Mouse (Mus musculus) cortical plate, adult 2 months (tissue): ENCODE data around the gene Dnajb6. TPM values are rescaled to one million over a fixed set of nuclear protein-coding genes. Genes with fewer than 3 reads are reported as not detected.
"Not testable (repeated sequence)": the region's sequence is repeated elsewhere in the genome, so short reads cannot be mapped to it uniquely, and the experiment has no call there.

Experiments
- H3K27ac ChIP-seq: fragments of 200-500 bp; 2 replicates; pipeline ENCODE4 v1.5.1; 2012; ENCODE audit warnings: low read length, control low read depth, inconsistent platforms; ENCODE audit not compliant: insufficient read depth
- H3K4me1 ChIP-seq: fragments of 200-500 bp; 2 replicates; pipeline ENCODE4 v1.6.1; 2011; ENCODE audit warnings: low read length; ENCODE audit not compliant: control insufficient read depth, insufficient read depth
- H3K4me3 ChIP-seq: fragments of 200-500 bp; 2 replicates; pipeline ENCODE4 v1.5.1; 2011; ENCODE audit warnings: mild to moderate bottlenecking, low read length, control low read depth; ENCODE audit not compliant: insufficient read depth
- CTCF ChIP-seq: fragments of 200-500 bp; IDR thresholded peaks from 2 replicates; pipeline ENCODE4 v1.5.1; 2011; ENCODE audit warnings: mild to moderate bottlenecking, control low read depth, low read length; ENCODE audit not compliant: insufficient read depth; ENCODE audit errors: extremely low read depth
- POLR2A ChIP-seq: fragments of 200-500 bp; IDR thresholded peaks from 2 replicates; pipeline ENCODE4 v1.6.1; 2011; ENCODE audit warnings: mild to moderate bottlenecking, low read length, control low read depth; ENCODE audit not compliant: insufficient read depth; ENCODE audit errors: extremely low read depth
- polyA plus RNA-seq: library from polyadenylated mRNA; depleted of rRNA; stranded (reverse); fragments of >200 nt; gene quantifications from 2 replicates; pipeline ENCODE4 v1.2.3, GENCODE M21; 2012

Gene Dnajb6
- polyA plus RNA-seq, 1 experiment = 182 TPM

DNA sequence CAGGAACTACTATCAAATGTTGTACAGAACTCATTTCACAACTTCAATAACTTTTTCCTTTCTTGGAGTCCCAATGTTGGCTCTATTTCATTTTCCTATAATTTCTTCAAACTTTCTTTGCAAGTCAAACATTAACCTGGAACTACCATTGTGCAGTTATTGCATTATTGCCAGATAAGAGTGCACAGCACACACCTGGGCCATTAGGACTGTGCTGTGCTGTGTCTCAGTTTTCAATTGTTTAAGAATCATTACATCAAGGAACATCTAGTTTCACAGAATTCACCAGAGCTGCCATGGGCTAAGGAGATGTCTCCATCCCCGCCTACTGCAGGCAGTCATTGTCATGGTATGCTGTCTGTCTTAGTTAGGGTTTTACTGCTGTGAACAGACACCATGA is 73.5 kb downstream of the Dnajb6 start:
- TF ChIP-seq POLR2A (no peak), CTCF (no peak)
- H3K27ac ChIP-seq = no peak overlapping the region
- H3K4me3 ChIP-seq = no peak overlapping the region
- H3K4me1 ChIP-seq = no peaks in the 10 kb centered on the region

DNA sequence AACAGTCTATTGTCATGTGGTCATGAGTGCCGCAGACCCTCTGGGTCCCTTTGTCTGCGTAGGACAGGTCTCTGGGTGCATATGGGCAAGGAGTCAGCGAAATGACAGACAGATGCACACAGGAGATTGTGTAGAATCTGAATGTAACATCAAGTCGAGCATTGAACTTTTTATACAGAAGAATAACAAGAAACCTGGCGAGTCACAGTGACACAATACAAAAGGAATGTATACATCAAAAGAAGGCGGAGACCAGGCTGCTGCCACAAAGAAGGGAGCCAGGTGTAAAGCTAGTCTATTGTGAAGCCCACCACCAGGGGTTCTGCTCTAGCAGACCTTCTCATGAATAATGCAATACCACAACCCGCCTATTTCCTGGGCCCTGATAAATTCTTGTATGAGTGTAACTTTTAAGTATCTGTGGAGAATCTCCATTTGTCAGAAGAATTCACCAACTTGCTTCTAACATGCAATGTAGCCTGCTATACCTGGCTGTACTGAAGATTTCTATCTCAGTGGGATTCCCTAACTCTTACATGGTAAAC is 76.0 kb downstream of the Dnajb6 start:
- H3K27ac ChIP-seq, H3K4me3 ChIP-seq: not testable (repeated sequence)

DNA sequence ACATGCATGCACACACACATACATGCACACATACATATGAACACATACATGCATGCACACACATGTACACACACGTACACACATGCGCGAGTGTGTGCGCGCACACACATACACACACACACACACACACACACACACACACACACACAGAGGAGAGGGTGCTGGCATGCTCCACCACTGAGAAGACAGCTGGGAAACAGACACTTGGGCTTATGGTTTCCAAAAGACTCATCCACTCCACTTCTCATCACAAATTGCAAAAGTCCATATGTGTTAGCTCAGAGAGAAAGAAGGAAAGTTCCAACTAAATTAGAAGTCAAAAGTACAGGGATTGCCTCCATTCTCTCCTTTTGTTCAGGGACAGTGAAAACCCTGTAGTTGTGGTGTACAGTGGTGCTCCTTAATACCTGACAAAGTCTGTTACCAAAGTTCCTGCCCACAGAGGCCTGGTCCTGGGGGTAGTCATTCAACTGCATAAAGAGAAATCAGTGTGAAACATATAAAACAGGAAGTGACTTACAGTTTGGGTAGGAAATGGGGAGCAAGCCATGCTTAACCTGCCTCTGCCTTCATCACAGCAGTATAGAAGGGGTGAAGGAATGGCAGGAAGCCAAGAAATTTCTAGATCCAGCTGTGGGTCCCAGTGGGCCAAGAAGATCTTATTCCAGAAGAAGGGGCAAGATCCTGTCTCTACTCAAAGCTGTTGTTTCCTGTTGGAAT is 81.2 kb downstream of the Dnajb6 start:
- no peak for TF ChIP-seq POLR2A
- TF ChIP-seq CTCF = no peak
- Histone ChIP-seq H3K27ac (no peak overlapping the region), H3K4me3 (no peak overlapping the region), H3K4me1 (no peaks in the 10 kb centered on the region)

More for the DNA sequence above, 76.0 kb downstream of the Dnajb6 start:
- H3K4me1 ChIP-seq = not testable (repeated sequence)

DNA sequence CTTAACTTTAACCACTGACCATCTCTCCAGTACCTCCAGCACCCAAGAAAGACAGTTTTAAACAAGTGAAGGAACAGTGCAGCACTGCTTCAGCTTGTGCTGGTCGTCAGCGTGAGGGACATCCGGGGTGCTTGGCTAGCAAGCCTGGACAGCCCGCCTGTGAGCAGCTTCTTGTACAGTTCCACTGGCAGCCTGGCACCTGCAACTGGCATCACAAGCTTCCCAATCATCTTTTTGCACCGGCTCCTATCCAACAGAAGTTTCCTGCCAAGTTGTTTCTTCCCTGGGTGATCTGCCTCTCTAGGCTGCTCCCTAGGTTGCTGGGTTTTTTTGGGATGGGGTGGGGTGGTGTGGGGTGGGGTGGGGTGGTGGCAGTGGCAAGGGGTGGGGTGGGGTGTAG is 81.9 kb downstream of the Dnajb6 start:
- no peak for TF ChIP-seq POLR2A
- no peak for TF ChIP-seq CTCF
- no peak overlapping the region for H3K27ac ChIP-seq
- H3K4me1 ChIP-seq = no peaks in the 10 kb centered on the region
- H3K4me3 ChIP-seq = no peak overlapping the region

DNA sequence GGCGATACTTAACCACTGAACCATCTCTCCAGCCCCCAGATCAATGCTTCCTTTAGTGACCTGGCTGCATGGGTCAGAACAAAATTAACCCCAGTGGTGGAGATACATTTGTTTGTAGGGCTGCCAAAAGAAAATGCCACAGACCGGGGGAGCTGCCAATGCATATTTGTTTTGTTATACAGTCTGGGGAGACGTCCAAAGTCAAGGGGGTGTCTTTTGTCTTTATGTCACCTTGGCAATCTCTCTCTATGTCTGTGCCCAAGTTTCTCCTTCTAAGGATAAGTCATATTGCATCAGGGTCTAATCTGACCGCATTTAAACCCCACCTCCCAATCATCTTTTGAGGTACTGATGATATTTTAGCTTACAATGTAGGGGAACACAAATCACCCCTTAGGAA is 82.8 kb downstream of the Dnajb6 start:
- H3K4me1 ChIP-seq = no peaks in the 10 kb centered on the region
- H3K27ac ChIP-seq = no peak overlapping the region
- no peak overlapping the region for H3K4me3 ChIP-seq
- TF ChIP-seq POLR2A (no peak), CTCF (no peak)

DNA sequence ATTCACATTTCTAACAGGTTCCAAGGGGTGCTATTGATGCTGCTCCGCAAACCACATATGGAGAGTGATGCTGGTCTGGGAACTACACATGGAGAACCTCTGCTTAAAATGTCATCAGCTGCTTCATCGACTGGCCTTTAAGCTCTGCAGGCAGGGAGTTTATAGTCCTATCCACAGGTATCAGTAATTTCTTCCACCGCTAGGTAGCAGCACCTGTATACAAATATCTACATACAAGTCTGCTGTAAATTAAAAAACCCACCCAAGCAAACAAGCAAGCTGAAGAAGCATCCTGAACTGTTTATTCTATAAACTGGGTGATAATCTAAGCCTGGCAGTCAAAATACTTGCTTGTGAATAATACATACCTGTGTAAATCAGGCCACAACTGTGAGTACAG is 89.3 kb downstream of the Dnajb6 start:
- no peaks in the 10 kb centered on the region for H3K4me1 ChIP-seq
- H3K4me3 ChIP-seq = no peak overlapping the region
- H3K27ac ChIP-seq = no peak overlapping the region
- peak; percentile 20; the same call in 1 of the 2 replicates for TF ChIP-seq CTCF
- TF ChIP-seq POLR2A = no peak

DNA sequence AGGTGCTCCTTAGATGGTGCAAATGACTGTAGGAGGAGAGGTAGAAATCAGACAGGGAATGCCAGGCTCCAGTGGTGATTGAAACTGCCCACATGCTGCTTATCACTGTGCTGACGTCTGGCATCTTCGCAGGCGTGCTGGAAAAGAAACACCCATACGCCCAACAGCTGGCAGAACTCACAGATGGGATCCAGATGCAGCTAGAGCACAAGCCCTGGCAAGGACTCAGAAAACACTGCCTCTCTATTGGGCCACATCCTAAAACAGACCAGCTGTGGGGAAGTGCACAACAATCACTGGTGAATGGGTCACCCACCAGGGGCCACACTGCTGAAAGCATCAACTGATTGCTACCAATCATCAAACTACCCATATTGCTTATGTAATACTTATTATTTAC is 91.3 kb downstream of the Dnajb6 start:
- Histone ChIP-seq H3K27ac (no peak overlapping the region), H3K4me3 (no peak overlapping the region), H3K4me1 (no peaks in the 10 kb centered on the region)
- TF ChIP-seq CTCF (no peak), POLR2A (no peak)

DNA sequence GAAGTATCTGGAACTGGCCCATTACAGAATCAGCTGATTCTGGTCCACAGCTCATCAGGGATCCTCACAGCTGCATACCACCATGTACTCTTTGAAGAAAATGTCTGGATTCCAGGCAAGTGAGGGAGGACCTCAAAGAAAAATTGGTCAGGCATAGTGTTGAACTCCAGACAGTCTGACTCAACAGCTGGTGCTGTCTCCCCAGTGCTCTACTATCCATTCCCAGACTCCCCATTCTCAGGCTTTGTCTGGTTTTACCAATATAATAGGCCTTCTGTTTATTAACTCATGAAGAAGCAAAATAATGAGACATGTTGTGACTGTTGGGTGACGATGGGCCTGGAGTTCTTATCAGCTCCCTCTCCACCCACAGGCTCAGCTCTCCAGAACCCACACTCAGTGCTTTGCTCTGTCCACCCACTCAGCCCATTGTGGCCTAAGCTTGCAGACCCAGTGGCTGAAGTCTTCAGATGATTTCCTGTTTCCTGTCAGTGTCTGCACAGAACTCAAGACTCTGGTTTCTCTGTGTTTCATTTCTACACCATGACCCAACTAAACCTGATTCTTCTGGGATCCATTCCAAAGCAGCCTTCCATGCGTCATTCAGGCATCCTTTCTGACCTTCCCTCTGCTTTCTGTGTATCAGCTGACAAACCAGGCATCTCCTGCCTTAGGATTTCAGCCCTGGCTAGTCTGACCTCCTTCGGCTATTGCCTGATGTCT is 107.1 kb downstream of the Dnajb6 start:
- Histone ChIP-seq H3K27ac (peak overlapping the region; percentile 16; the same call in 1 of the 2 replicates), H3K4me1 (no peaks in the 10 kb centered on the region), H3K4me3 (no peak overlapping the region)
- TF ChIP-seq CTCF = no peak
- no peak for TF ChIP-seq POLR2A

DNA sequence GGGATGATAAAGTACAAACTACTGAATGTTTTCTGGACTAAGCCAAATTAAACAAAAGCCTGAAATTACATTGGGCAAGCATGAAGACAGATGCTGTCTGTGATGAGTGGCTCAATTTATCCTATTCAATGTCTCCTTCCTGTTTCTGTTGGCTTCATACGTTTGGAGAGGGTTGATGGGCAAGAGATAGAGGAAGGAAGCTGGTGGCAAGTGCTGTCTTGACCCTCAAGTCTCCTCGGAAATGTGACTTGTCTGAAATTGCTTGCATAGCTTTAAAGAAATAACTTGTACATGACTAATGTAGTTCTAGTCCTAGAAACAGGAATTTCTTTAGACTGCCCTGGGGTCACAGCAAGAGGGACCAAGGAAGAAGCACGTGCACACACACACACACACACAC is 109.5 kb downstream of the Dnajb6 start:
- Histone ChIP-seq H3K27ac (no peak overlapping the region), H3K4me1 (no peaks in the 10 kb centered on the region), H3K4me3 (no peak overlapping the region)
- TF ChIP-seq CTCF (no peak), POLR2A (no peak)

DNA sequence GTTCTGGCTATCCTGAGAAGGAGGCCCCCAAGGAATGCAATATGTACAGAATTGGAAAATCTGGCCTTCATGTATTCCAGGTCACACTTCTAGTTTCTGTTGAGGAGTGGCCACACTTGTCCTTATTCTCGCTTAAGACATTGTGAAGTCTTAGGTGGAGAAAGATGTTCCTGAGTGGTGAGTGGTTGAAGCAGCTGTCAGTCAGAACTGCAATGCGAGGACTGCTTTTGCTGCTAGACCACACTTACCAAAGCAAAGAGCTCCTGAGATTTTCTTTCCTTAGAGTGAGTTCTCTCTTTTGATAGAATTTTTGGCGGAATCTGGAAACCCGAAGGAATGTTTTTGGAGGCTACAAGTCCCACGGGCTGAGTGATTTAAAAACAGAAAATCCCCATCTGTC is 112.0 kb downstream of the Dnajb6 start:
- Histone ChIP-seq H3K4me1 (no peaks in the 10 kb centered on the region), H3K27ac (no peak overlapping the region), H3K4me3 (no peak overlapping the region)
- no peak for TF ChIP-seq CTCF
- TF ChIP-seq POLR2A = no peak
